Mouse (Mus musculus): Measurements from ENCODE around the gene Nox3. TPM values are rescaled to one million over a fixed set of nuclear protein-coding genes. Genes with fewer than 3 reads are reported as not detected.

The Nox3 gene
- total and polyA plus RNA-seq, 3 experiments, result not detected

GRCm38 (mm10) chr17:3736936-3737335 is 40.9 kb upstream of the Nox3 start:
- H3K4me1 ChIP-seq (ENCODE audit: control insufficient read depth in 1 of 2, insufficient read depth in 2 of 2), result no peaks in the 10 kb centered on the region
- no peaks in the 10 kb centered on the region for H3K79me2 ChIP-seq (replicated peaks; ENCODE audit: control insufficient read depth, extremely low read depth, insufficient read depth, poor library complexity, severe bottlenecking)
- no peaks in the 10 kb centered on the region for H3K27me3 ChIP-seq (replicated peaks)
- no peaks in the 10 kb centered on the region for H3K36me3 ChIP-seq (replicated peaks in 1 of 2; ENCODE audit: control insufficient read depth in 1 of 2, insufficient read depth in 1 of 2, low read length in 1 of 2)
- no peak overlapping the region for H3K9ac ChIP-seq (ENCODE audit: insufficient read depth, low read depth)
- DNase-seq (ENCODE audit: extremely low read depth), result no peak
- in situ Hi-C loops (cut with MboI; ENCODE audit: low pct_ligation_motif_present, low pct_unique_long_range_greater_than_20kb, low sequenced_read_pairs) (no loop called here), dilution Hi-C loops (cut with MboI; ENCODE audit: extremely low pct_ligation_motif_present, extremely low pct_unique_long_range_greater_than_20kb, low sequenced_read_pairs) (no loop called here)
- H3K4me2 ChIP-seq (ENCODE audit: insufficient read depth, low read depth, poor library complexity, severe bottlenecking), result no peak overlapping the region
- TF ChIP-seq ZNF384 (IDR thresholded peaks at IDR 0.05; ENCODE audit: low read depth, low read length) (no peak), E2F4 (IDR thresholded peaks at IDR 0.05; ENCODE audit: insufficient replicate concordance, low read depth, low read length) (no peak), NELFE (IDR thresholded peaks at IDR 0.05; ENCODE audit: low read depth, low read length) (no peak), ZMIZ1 (IDR thresholded peaks at IDR 0.05; ENCODE audit: low read depth, low read length) (no peak), HCFC1 (IDR thresholded peaks at IDR 0.05; ENCODE audit: low read depth, low read length) (no peak), USF2 (conservative IDR thresholded peaks at IDR 0.05; ENCODE audit: low read depth, low read length) (no peak), IRF4 (IDR thresholded peaks at IDR 0.05; ENCODE audit: low read depth, low read length) (no peak), PAX5 (IDR thresholded peaks at IDR 0.05; ENCODE audit: low read length) (no peak), POLR2A (IDR thresholded peaks at IDR 0.05; ENCODE audit: low read depth, low read length) (no peak), MEF2A (IDR thresholded peaks at IDR 0.05; ENCODE audit: borderline replicate concordance, low read depth, low read length) (no peak), ETS1 (conservative IDR thresholded peaks at IDR 0.05; ENCODE audit: low read depth, low read length) (no peak), RCOR1 (conservative IDR thresholded peaks at IDR 0.05; ENCODE audit: low read depth, low read length) (no peak), MXI1 (IDR thresholded peaks at IDR 0.05; ENCODE audit: low read depth, low read length) (no peak), CHD1 (IDR thresholded peaks at IDR 0.05; ENCODE audit: low read depth, low read length) (no peak)
- no peak overlapping the region for H3K4me3 ChIP-seq (replicated peaks in 1 of 3; ENCODE audit: low read depth in 2 of 3, low read length in 2 of 3, poor library complexity in 1 of 3)
- H3K9me3 ChIP-seq (replicated peaks; ENCODE audit: low read length), result no peaks in the 10 kb centered on the region
- no peak overlapping the region for H3K27ac ChIP-seq (ENCODE audit: insufficient read depth, low read depth)

GRCm38 (mm10) chr17:3734286-3734685 is 38.2 kb upstream of the Nox3 start:
- Histone ChIP-seq H3K4me1 (ENCODE audit: control insufficient read depth in 1 of 2, insufficient read depth in 2 of 2) (no peaks in the 10 kb centered on the region), H3K36me3 (replicated peaks in 1 of 2; ENCODE audit: control insufficient read depth in 1 of 2, insufficient read depth in 1 of 2, low read length in 1 of 2) (no peaks in the 10 kb centered on the region), H3K27me3 (replicated peaks) (no peaks in the 10 kb centered on the region), H3K9ac (ENCODE audit: insufficient read depth, low read depth) (no peak overlapping the region), H3K79me2 (replicated peaks; ENCODE audit: control insufficient read depth, extremely low read depth, insufficient read depth, poor library complexity, severe bottlenecking) (no peaks in the 10 kb centered on the region), H3K9me3 (replicated peaks; ENCODE audit: low read length) (no peaks in the 10 kb centered on the region), H3K27ac (ENCODE audit: insufficient read depth, low read depth) (no peak overlapping the region), H3K4me3 (replicated peaks in 1 of 3; ENCODE audit: low read depth in 2 of 3, low read length in 2 of 3, poor library complexity in 1 of 3) (no peak overlapping the region), H3K4me2 (ENCODE audit: insufficient read depth, low read depth, poor library complexity, severe bottlenecking) (no peak overlapping the region)
- in situ Hi-C loops (cut with MboI; ENCODE audit: low pct_ligation_motif_present, low pct_unique_long_range_greater_than_20kb, low sequenced_read_pairs) (no loop called here), dilution Hi-C loops (cut with MboI; ENCODE audit: extremely low pct_ligation_motif_present, extremely low pct_unique_long_range_greater_than_20kb, low sequenced_read_pairs) (no loop called here)
- TF ChIP-seq CHD1 (IDR thresholded peaks at IDR 0.05; ENCODE audit: low read depth, low read length) (no peak), CHD2 (IDR thresholded peaks at IDR 0.05; ENCODE audit: low read length) (no peak), HCFC1 (IDR thresholded peaks at IDR 0.05; ENCODE audit: low read depth, low read length) (no peak), RAD21 (IDR thresholded peaks at IDR 0.05; ENCODE audit: low read depth, low read length) (no peak), POLR2A (IDR thresholded peaks at IDR 0.05; ENCODE audit: low read depth, low read length) (no peak), CTCF (conservative IDR thresholded peaks at IDR 0.05 in 1 of 2, IDR thresholded peaks at IDR 0.05 in 1 of 2; ENCODE audit: low read depth in 2 of 2, low read length in 2 of 2) (no peak), MAZ (IDR thresholded peaks at IDR 0.05; ENCODE audit: low read depth, low read length) (no peak), USF1 (IDR thresholded peaks at IDR 0.05; ENCODE audit: low read depth, low read length) (no peak), ELF1 (IDR thresholded peaks at IDR 0.05; ENCODE audit: low read depth, low read length) (no peak), BHLHE40 (IDR thresholded peaks at IDR 0.05; ENCODE audit: low read depth, low read length) (no peak)
- DNase-seq (ENCODE audit: extremely low read depth), result no peak
